In genomic region chr7:99833115-99833845, GRCm38 (mm10) we compare ENCODE assay signal across 12 mouse cellular contexts. TPM values are rescaled to one million over a fixed set of nuclear protein-coding genes. Genes with fewer than 3 reads are reported as not detected.
"Had no signal": no experiment of that assay in that cellular context is flagged by ENCODE, and none has a peak within 500 bp of the region (broad histone marks: within the 10 kb centered on the region; RNA-seq: fewer than 3 reads in every experiment).

No protein-coding gene starts in this region.

- DNase-seq: kidney, adult 18-20 months; kidney, postnatal 10 days; kidney, postnatal 4 days; left cerebral cortex, postnatal 4 days; lung, adult 18-20 months; lung, postnatal 36 days; midbrain, embryonic 14.5 days; retina, postnatal 1 day; thymus, adult 2 months; thymus, postnatal 25 days had no signal

RNA-seq across cellular contexts. Expression of gene Xrra1, which starts 25.6 kb away (rescaled TPM):
- total RNA-seq: liver, adult 2 months had no signal
- polyA plus RNA-seq: liver, adult 2 months; liver, embryonic 14.5 days had no signal
